Mouse (Mus musculus): ENCODE results near the gene 1110008P14Rik. TPM values are rescaled to one million over a fixed set of nuclear protein-coding genes. Genes with fewer than 3 reads are reported as not detected.

The 1110008P14Rik gene
- polyA plus RNA-seq, 1 experiment from 2014 or later: 51.6 TPM

- under 1% methylated on average over 14 of the region's 14 CpGs for WGBS
- Histone ChIP-seq H3K4me1 (ENCODE audit: insufficient read depth, low read length) (peaks cover 49% of the 10 kb centered on the region), H3K9me3 (ENCODE audit: low read length) (no peaks in the 10 kb centered on the region), H3K27me3 (ENCODE audit: insufficient read depth, low read length) (no peaks in the 10 kb centered on the region), H3K4me3 (ENCODE audit: low read length) (peak overlapping the region; percentile 49), H3K36me3 (ENCODE audit: insufficient read depth, low read length) (peaks cover 14% of the 10 kb centered on the region), H3K27ac (ENCODE audit: low read length) (peak overlapping the region; percentile 94), H3K4me2 (replicated peaks; ENCODE audit: low read depth, low read length) (peak overlapping the region; percentile 68), H3K9ac (replicated peaks; ENCODE audit: low read length) (peak overlapping the region; percentile 61)
- peak; percentile 93 for ATAC-seq (ENCODE audit: low FRiP score, low TSS enrichment)
Observed at GRCm38 (mm10) chr2:32423481-32424331, 42.0 kb upstream of the 1110008P14Rik start.

- 0 out of 2 replicates have a peak overlapping the region, but pooled peaks have one; percentile 14 for H3K9ac ChIP-seq (replicated peaks; ENCODE audit: low read length)
- no peak for ATAC-seq (ENCODE audit: low FRiP score, low TSS enrichment)
- no peak overlapping the region for H3K4me2 ChIP-seq (replicated peaks; ENCODE audit: low read depth, low read length)
- WGBS: 91% methylated on average over 6 of the region's 6 CpGs
- H3K36me3 ChIP-seq (ENCODE audit: insufficient read depth, low read length): peaks cover 28% of the 10 kb centered on the region
- H3K9me3 ChIP-seq (ENCODE audit: low read length): no peaks in the 10 kb centered on the region
- no peaks in the 10 kb centered on the region for H3K27me3 ChIP-seq (ENCODE audit: insufficient read depth, low read length)
- no peak overlapping the region for H3K27ac ChIP-seq (ENCODE audit: low read length)
- H3K4me1 ChIP-seq (ENCODE audit: insufficient read depth, low read length): peaks cover 42% of the 10 kb centered on the region
- no peak overlapping the region for H3K4me3 ChIP-seq (ENCODE audit: low read length)
Observed at GRCm38 (mm10) chr2:32421851-32422251, 40.1 kb upstream of the 1110008P14Rik start.

- Histone ChIP-seq H3K4me1 (ENCODE audit: insufficient read depth, low read length) (peaks cover 42% of the 10 kb centered on the region), H3K27me3 (ENCODE audit: insufficient read depth, low read length) (no peaks in the 10 kb centered on the region), H3K27ac (ENCODE audit: low read length) (no peak overlapping the region), H3K9me3 (ENCODE audit: low read length) (no peaks in the 10 kb centered on the region), H3K4me2 (replicated peaks; ENCODE audit: low read depth, low read length) (no peak overlapping the region), H3K9ac (replicated peaks; ENCODE audit: low read length) (no peak overlapping the region), H3K36me3 (ENCODE audit: insufficient read depth, low read length) (peaks cover 40% of the 10 kb centered on the region), H3K4me3 (ENCODE audit: low read length) (no peak overlapping the region)
- no peak for ATAC-seq (ENCODE audit: low FRiP score, low TSS enrichment)
- WGBS: 86% methylated on average over 6 of the region's 6 CpGs
Observed at GRCm38 (mm10) chr2:32420647-32421046, 38.9 kb upstream of the 1110008P14Rik start.

GRCm38 (mm10) chr2:32420066-32420608 is 38.4 kb upstream of the 1110008P14Rik start:
- no peak for ATAC-seq (ENCODE audit: low FRiP score, low TSS enrichment)
- H3K27me3 ChIP-seq (ENCODE audit: insufficient read depth, low read length): no peaks in the 10 kb centered on the region
- H3K4me2 ChIP-seq (replicated peaks; ENCODE audit: low read depth, low read length): no peak overlapping the region
- 86% methylated on average over 12 of the region's 12 CpGs for WGBS
- no peak overlapping the region; the same call in 1 of the 2 replicates for H3K27ac ChIP-seq (ENCODE audit: low read length)
- peaks cover 39% of the 10 kb centered on the region for H3K4me1 ChIP-seq (ENCODE audit: insufficient read depth, low read length)
- peaks cover 44% of the 10 kb centered on the region for H3K36me3 ChIP-seq (ENCODE audit: insufficient read depth, low read length)
- H3K9ac ChIP-seq (replicated peaks; ENCODE audit: low read length): no peak overlapping the region
- H3K9me3 ChIP-seq (ENCODE audit: low read length): no peaks in the 10 kb centered on the region
- H3K4me3 ChIP-seq (ENCODE audit: low read length): no peak overlapping the region

- Histone ChIP-seq H3K4me3 (ENCODE audit: low read length) (no peak overlapping the region), H3K27ac (ENCODE audit: low read length) (peak overlapping the region; percentile 69), H3K4me1 (ENCODE audit: insufficient read depth, low read length) (peaks cover 31% of the 10 kb centered on the region), H3K4me2 (replicated peaks; ENCODE audit: low read depth, low read length) (no peak overlapping the region), H3K9ac (replicated peaks; ENCODE audit: low read length) (no peak overlapping the region), H3K9me3 (ENCODE audit: low read length) (no peaks in the 10 kb centered on the region), H3K36me3 (ENCODE audit: insufficient read depth, low read length) (peaks cover 51% of the 10 kb centered on the region), H3K27me3 (ENCODE audit: insufficient read depth, low read length) (no peaks in the 10 kb centered on the region)
- ATAC-seq (ENCODE audit: low FRiP score, low TSS enrichment): no peak
- 82% methylated on average over 3 of the region's 3 CpGs for WGBS
Observed at GRCm38 (mm10) chr2:32419359-32419758, 37.6 kb upstream of the 1110008P14Rik start.

- H3K27ac ChIP-seq (ENCODE audit: low read length): peak overlapping the region; percentile 69
- no peak for ATAC-seq (ENCODE audit: low FRiP score, low TSS enrichment)
- no peak overlapping the region for H3K4me2 ChIP-seq (replicated peaks; ENCODE audit: low read depth, low read length)
- H3K9ac ChIP-seq (replicated peaks; ENCODE audit: low read length): no peak overlapping the region
- H3K4me3 ChIP-seq (ENCODE audit: low read length): no peak overlapping the region
- H3K27me3 ChIP-seq (ENCODE audit: insufficient read depth, low read length): no peaks in the 10 kb centered on the region
- H3K36me3 ChIP-seq (ENCODE audit: insufficient read depth, low read length): peaks cover 51% of the 10 kb centered on the region
- no peaks in the 10 kb centered on the region for H3K9me3 ChIP-seq (ENCODE audit: low read length)
- 50% methylated on average over 12 of the region's 12 CpGs for WGBS
- peaks cover 26% of the 10 kb centered on the region for H3K4me1 ChIP-seq (ENCODE audit: insufficient read depth, low read length)
Observed at GRCm38 (mm10) chr2:32418430-32419151, 36.9 kb upstream of the 1110008P14Rik start.

- ATAC-seq (ENCODE audit: low FRiP score, low TSS enrichment): no peak
- Histone ChIP-seq H3K4me2 (replicated peaks; ENCODE audit: low read depth, low read length) (no peak overlapping the region), H3K36me3 (ENCODE audit: insufficient read depth, low read length) (peaks cover 51% of the 10 kb centered on the region), H3K27me3 (ENCODE audit: insufficient read depth, low read length) (no peaks in the 10 kb centered on the region), H3K9ac (replicated peaks; ENCODE audit: low read length) (no peak overlapping the region), H3K27ac (ENCODE audit: low read length) (no peak overlapping the region), H3K4me3 (ENCODE audit: low read length) (no peak overlapping the region), H3K4me1 (ENCODE audit: insufficient read depth, low read length) (peaks cover 16% of the 10 kb centered on the region), H3K9me3 (ENCODE audit: low read length) (no peaks in the 10 kb centered on the region)
- WGBS: 56% methylated on average over 8 of the region's 8 CpGs
Observed at GRCm38 (mm10) chr2:32417486-32417885, 35.7 kb upstream of the 1110008P14Rik start.

GRCm38 (mm10) chr2:32416556-32416955 is 34.8 kb upstream of the 1110008P14Rik start:
- ATAC-seq (ENCODE audit: low FRiP score, low TSS enrichment): no peak
- Histone ChIP-seq H3K4me1 (ENCODE audit: insufficient read depth, low read length) (peaks cover 16% of the 10 kb centered on the region), H3K4me3 (ENCODE audit: low read length) (no peak overlapping the region), H3K36me3 (ENCODE audit: insufficient read depth, low read length) (peaks cover 51% of the 10 kb centered on the region), H3K27ac (ENCODE audit: low read length) (no peak overlapping the region), H3K4me2 (replicated peaks; ENCODE audit: low read depth, low read length) (no peak overlapping the region), H3K27me3 (ENCODE audit: insufficient read depth, low read length) (no peaks in the 10 kb centered on the region), H3K9ac (replicated peaks; ENCODE audit: low read length) (no peak overlapping the region), H3K9me3 (ENCODE audit: low read length) (no peaks in the 10 kb centered on the region)
- WGBS: 61% methylated on average over 2 of the region's 2 CpGs

- H3K27ac ChIP-seq (ENCODE audit: low read length): no peak overlapping the region
- peaks cover 51% of the 10 kb centered on the region for H3K36me3 ChIP-seq (ENCODE audit: insufficient read depth, low read length)
- no peak overlapping the region for H3K4me3 ChIP-seq (ENCODE audit: low read length)
- peaks cover 16% of the 10 kb centered on the region for H3K4me1 ChIP-seq (ENCODE audit: insufficient read depth, low read length)
- no peak for ATAC-seq (ENCODE audit: low FRiP score, low TSS enrichment)
- no peak overlapping the region for H3K4me2 ChIP-seq (replicated peaks; ENCODE audit: low read depth, low read length)
- 94% methylated on average over 12 of the region's 12 CpGs for WGBS
- no peaks in the 10 kb centered on the region for H3K27me3 ChIP-seq (ENCODE audit: insufficient read depth, low read length)
- no peaks in the 10 kb centered on the region for H3K9me3 ChIP-seq (ENCODE audit: low read length)
- H3K9ac ChIP-seq (replicated peaks; ENCODE audit: low read length): no peak overlapping the region
Observed at GRCm38 (mm10) chr2:32415801-32416200, 34.1 kb upstream of the 1110008P14Rik start.

Measured in kidney, embryonic 16.5 days (tissue).